Mouse (Mus musculus) embryonic facial prominence, embryonic 11.5 days (tissue): ENCODE data around the gene Ddx51. TPM values are rescaled to one million over a fixed set of nuclear protein-coding genes. Genes with fewer than 3 reads are reported as not detected.

ENCODE experiments used
- ATAC-seq: fragments of 200-750 bp; cut with Nextera tagmentation; replicated peaks from 2 replicates; pipeline ENCODE4 v1.8.0; 2017; ENCODE audit warnings: low read depth; ENCODE audit not compliant: insufficient number of reproducible peaks, low FRiP score, low TSS enrichment
- DNase-seq: peaks from one replicate; pipeline ENCODE4 v3.0.0-alpha.2; 2015; ENCODE audit warnings: low spot score
- H3K27ac ChIP-seq: fragments of 300-500 bp; sonication (generic); replicated peaks from 2 replicates; pipeline ENCODE4 v1.5.1; 2014; ENCODE audit warnings: mild to moderate bottlenecking, low read depth, low read length, control low read depth
- H3K27me3 ChIP-seq: fragments of 300-500 bp; sonication (generic); 2 replicates; pipeline ENCODE4 v1.6.1; 2014; ENCODE audit warnings: mild to moderate bottlenecking, low read length, moderate library complexity, mixed read lengths; ENCODE audit not compliant: control insufficient read depth, insufficient read depth
- H3K36me3 ChIP-seq: fragments of 300-500 bp; sonication (generic); replicated peaks from 2 replicates; pipeline ENCODE4 v1.6.1; 2014; ENCODE audit warnings: low read depth, mild to moderate bottlenecking, low read length, moderate library complexity, mixed read lengths; ENCODE audit not compliant: control insufficient read depth, insufficient read depth
- H3K4me1 ChIP-seq: fragments of 300-500 bp; sonication (generic); 2 replicates; pipeline ENCODE4 v1.6.1; 2014; ENCODE audit warnings: low read length, mixed read lengths; ENCODE audit not compliant: control insufficient read depth, insufficient read depth
- H3K4me2 ChIP-seq: fragments of 300-500 bp; sonication (generic); 2 replicates; pipeline ENCODE4 v1.6.1; 2014; ENCODE audit warnings: low read depth, mild to moderate bottlenecking, control low read depth, low read length, moderate library complexity
- H3K4me3 ChIP-seq: fragments of 300-500 bp; sonication (generic); 2 replicates; pipeline ENCODE4 v1.5.1; 2014; ENCODE audit warnings: low read depth, low read length, control low read depth
- H3K9ac ChIP-seq: fragments of 300-500 bp; sonication (generic); replicated peaks from 2 replicates; pipeline ENCODE4 v1.6.1; 2014; ENCODE audit warnings: mild to moderate bottlenecking, control low read depth, low read length
- H3K9me3 ChIP-seq: fragments of 300-500 bp; sonication (generic); replicated peaks from 2 replicates; pipeline ENCODE4 v1.6.1; 2016; ENCODE audit warnings: mild to moderate bottlenecking, low read length, inconsistent platforms, mixed read lengths; ENCODE audit not compliant: control insufficient read depth
- WGBS: fragments of 180-500 bp; shearing (Covaris S2); extraction: QIAGEN DNeasy Blood & Tissue Kit; methylation state at CpG from one replicate; pipeline ENCODE4 v1.1.7; 2014; 5-methylcytosine and 5-hydroxymethylcytosine counted together
- polyA plus RNA-seq: library from polyadenylated mRNA; unstranded; fragments of >200 nt; fragmentation: Nextera tagmentation; extraction: Ambion mirVana; gene quantifications from 2 replicates; pipeline ENCODE4 v1.2.1, GENCODE M21; 2014

Ddx51 gene
- 39.7 and 42.7 TPM in 2 replicates for polyA plus RNA-seq

DNA sequence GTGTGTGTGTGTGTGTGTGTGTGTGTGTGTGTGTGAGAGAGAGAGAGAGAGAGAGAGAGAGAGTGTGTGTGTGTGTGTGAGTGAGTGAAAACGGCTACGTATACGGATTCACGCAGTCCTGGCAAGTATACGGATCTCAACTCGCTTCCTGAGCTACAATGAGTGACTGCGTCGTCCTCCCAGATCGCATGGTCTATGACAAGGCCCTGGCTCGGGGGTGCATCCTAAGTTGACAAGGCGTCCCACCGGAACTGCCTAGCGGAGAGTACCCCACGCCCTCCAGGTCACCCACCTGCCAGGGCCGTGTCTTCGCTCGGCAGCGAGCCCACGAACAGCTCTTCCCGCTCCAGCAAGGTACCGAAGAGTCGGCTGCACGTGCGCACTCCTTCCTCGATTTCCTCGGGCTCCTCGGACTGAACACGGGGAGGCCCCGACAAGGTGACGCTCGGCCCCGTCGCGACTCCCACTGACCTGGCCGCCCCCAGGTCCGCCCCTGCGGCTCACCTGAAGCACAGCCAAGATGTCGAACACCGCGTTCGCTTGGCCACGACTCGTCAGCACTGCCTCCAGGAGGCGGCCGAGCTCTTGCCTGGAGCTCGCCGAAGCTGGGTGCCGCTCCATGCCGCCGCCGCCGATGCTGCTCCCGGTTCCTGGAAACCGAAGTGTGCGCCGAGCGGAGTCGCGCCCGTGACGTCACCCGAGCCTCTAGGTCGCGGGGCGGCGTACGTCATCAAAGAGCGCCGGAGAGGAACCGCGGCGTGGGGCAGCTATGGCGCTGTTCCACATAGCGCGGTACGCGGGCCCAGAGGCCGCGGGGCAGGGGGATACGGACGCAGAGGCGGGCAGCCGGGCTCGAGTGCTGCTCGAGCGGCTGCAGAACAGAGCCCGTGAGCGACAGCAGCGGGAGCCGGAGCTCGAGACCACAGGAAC, at the start of gene Ddx51, which contains the start of gene Noc4l:
Gene Ddx51, plus strand, starts transcription at position 733 of the 930 bp plus-strand sequence.
Gene Noc4l, minus strand, starts transcription at position 699 of the 930 bp plus-strand sequence.
- Histone ChIP-seq H3K36me3 (peaks cover 12% of the 10 kb centered on the region), H3K27ac (no peak within 1 kb of the TSS), H3K4me1 (no peaks in the 10 kb centered on the region; the same call in 1 of the 2 replicates), H3K27me3 (no peaks in the 10 kb centered on the region), H3K4me2 (peak within 1 kb of the TSS; percentile 88), H3K9ac (peak within 1 kb of the TSS; percentile 87), H3K9me3 (no peaks in the 10 kb centered on the region), H3K4me3 (peak within 1 kb of the TSS; percentile 90)
- under 1% methylated on average over 87 of the region's 91 CpGs for WGBS
- ATAC-seq = peak; percentile 73
- peak; percentile 98 for DNase-seq

DNA sequence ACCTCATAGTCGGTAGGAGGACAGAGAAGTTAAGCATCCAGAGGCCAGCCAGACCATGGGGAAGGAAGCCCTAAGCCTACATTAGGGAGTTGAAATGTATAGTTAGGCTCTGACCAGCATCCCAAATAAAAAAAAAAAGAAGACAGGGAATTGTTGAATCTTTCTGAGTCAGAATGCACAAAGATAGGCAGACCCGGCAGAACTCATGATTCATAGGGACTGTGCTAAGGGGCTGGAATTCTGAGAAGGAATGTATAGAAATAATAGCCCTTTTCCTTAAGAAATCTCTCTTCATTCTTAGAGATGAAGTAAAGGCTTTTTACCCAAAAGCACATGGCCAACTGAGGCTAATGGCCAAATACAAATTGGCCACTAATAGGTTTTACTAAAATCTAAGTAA, 48.9 kb upstream of the Ddx51 start:
- DNase-seq = no peak
- no peaks in the 10 kb centered on the region for H3K4me1 ChIP-seq
- no peak overlapping the region for H3K4me2 ChIP-seq
- H3K36me3 ChIP-seq = no peaks in the 10 kb centered on the region
- H3K27me3 ChIP-seq = no peaks in the 10 kb centered on the region
- no peak for ATAC-seq
- no peaks in the 10 kb centered on the region for H3K9me3 ChIP-seq
- no peak overlapping the region for H3K9ac ChIP-seq
- H3K4me3 ChIP-seq = no peak overlapping the region
- 83% methylated on average over 2 of the region's 2 CpGs for WGBS
- H3K27ac ChIP-seq = no peak overlapping the region

DNA sequence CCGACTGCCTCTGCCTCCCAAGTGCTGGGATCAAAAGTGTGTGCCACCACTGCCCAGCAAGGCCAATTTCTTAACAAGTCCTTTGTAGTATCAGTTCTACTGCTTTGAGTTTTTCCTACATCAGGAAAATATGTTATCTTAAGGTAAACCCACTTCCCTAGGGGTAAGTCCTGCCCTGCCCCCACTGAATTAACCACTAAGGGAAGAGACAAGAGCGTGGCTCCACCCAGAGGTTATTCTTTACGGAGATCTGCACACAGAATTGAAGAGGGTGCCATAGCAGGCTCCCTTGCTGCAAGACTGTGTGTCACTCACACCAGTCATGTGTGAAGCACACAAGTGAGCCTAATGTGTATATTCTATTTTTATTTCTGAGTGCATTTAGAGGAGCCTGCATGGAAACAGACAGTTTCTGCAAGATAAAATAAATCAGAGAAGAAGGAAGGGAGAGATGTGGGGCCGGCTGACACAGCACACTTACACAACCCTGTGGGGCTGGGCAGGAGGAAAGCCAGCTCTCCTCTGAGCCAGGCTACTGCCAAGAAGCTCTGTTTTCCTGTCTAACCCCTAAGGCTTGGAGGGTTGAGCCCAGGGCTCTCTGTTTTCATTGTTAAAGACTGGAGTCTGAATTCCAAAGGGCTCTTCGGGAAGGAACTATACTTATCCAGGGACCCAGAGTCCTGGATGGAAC, 47.6 kb upstream of the Ddx51 start:
- H3K9me3 ChIP-seq = no peaks in the 10 kb centered on the region
- H3K4me2 ChIP-seq = no peak overlapping the region
- H3K4me1 ChIP-seq = no peaks in the 10 kb centered on the region; the same call in 1 of the 2 replicates
- no peak overlapping the region for H3K27ac ChIP-seq
- 60% methylated on average over 5 of the region's 5 CpGs for WGBS
- H3K27me3 ChIP-seq = no peaks in the 10 kb centered on the region
- DNase-seq = no peak
- no peak overlapping the region for H3K9ac ChIP-seq
- H3K36me3 ChIP-seq = no peaks in the 10 kb centered on the region
- no peak for ATAC-seq
- H3K4me3 ChIP-seq = no peak overlapping the region

DNA sequence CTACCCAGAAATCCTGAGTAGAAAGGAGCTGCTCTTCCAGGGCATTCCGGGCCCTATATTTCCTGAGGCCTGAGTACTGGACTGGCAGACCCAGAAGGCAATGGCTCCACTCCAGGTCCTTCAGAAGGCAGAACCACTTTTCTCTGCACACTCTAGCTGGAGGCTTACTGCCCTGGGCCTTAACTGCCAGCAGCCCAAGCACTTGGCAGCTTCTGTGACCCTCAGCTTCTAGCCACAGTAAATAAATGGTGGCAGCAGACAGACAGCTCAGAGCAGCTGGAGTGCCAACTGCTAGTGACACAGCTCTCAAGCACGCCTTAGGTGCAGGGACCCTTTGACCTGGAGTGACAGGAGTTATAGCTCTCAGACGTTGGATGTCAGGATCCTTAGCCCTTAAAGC, 45.5 kb upstream of the Ddx51 start:
- no peak for DNase-seq
- Histone ChIP-seq H3K4me2 (no peak overlapping the region), H3K4me1 (no peaks in the 10 kb centered on the region; the same call in 1 of the 2 replicates), H3K27me3 (no peaks in the 10 kb centered on the region), H3K9ac (no peak overlapping the region), H3K36me3 (no peaks in the 10 kb centered on the region), H3K4me3 (no peak overlapping the region), H3K27ac (no peak overlapping the region), H3K9me3 (no peaks in the 10 kb centered on the region)
- ATAC-seq = no peak
- 39% methylated on average over 3 of the region's 3 CpGs for WGBS

DNA sequence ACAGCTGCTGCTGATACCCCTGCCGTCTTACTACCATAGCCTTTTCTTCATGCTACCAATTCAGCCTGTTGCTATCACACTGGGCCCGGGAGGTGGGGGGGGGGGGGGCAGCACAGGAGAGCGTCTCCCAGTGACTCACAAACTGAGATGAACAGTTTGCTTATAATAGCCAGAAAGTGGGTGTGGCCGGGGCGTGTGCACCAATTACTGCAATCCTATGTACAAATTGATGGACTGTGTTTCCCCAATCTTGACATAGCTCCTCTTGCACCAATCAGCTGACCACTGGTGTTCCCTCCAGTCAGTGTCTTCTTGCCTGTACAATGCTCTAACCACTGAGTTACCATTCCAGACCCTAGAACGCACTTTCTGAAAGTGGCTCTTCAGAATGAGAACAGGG, 44.9 kb upstream of the Ddx51 start:
- WGBS = 69% methylated on average over 6 of the region's 6 CpGs
- H3K4me3 ChIP-seq = no peak overlapping the region
- DNase-seq (no peak), ATAC-seq (no peak)
- no peaks in the 10 kb centered on the region for H3K9me3 ChIP-seq
- H3K27me3 ChIP-seq = no peaks in the 10 kb centered on the region
- H3K4me2 ChIP-seq = no peak overlapping the region
- no peak overlapping the region for H3K9ac ChIP-seq
- no peaks in the 10 kb centered on the region; the same call in 1 of the 2 replicates for H3K4me1 ChIP-seq
- H3K36me3 ChIP-seq = no peaks in the 10 kb centered on the region
- H3K27ac ChIP-seq = no peak overlapping the region

DNA sequence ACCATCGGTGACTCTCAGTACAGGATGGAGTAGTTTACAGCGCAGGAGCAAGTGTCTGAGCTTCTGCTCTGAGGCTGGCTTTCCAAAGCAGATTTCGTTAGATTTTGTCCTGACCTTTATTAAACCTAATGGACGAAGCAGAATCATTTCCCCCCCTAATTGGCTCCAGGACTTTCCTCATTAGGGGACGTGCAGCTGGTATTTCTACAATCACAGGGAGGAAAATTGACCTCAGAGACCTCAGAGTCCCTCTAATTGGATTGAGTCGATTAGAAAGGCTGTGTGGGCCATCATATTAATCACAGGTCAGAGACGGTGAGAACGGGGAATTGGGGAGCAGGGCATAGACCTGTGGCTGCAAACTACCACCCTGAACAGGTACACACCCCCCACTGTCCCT, 44.3 kb upstream of the Ddx51 start:
- no peak for ATAC-seq
- Histone ChIP-seq H3K4me2 (no peak overlapping the region), H3K27ac (no peak overlapping the region), H3K9ac (no peak overlapping the region), H3K4me3 (no peak overlapping the region), H3K36me3 (no peaks in the 10 kb centered on the region), H3K9me3 (no peaks in the 10 kb centered on the region), H3K27me3 (no peaks in the 10 kb centered on the region), H3K4me1 (no peaks in the 10 kb centered on the region; the same call in 1 of the 2 replicates)
- DNase-seq = peak; percentile 11
- 26% methylated on average over 8 of the region's 8 CpGs for WGBS

DNA sequence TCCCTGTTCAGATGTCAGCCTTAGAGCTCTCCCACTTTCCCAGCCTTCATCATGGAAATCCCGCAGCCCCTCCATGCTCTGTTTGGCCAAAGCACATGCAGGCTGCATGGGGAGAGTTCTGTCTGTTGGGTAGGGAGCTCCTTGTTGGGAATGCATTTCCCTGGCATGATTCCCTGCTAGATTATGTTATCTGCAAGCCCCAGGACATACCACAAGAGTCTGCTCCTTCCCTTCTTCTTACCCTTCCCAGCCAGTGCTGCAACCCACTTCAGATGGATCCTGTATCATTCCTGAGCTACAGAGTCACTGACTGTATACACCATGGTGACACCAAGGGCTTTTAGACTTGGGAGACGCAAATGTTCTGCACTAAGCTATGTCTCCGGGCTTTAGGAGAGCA, 43.8 kb upstream of the Ddx51 start:
- 75% methylated on average over 3 of the region's 3 CpGs for WGBS
- DNase-seq = no peak
- no peak for ATAC-seq
- H3K36me3 ChIP-seq = no peaks in the 10 kb centered on the region
- H3K27me3 ChIP-seq = no peaks in the 10 kb centered on the region
- H3K4me2 ChIP-seq = no peak overlapping the region
- no peaks in the 10 kb centered on the region for H3K9me3 ChIP-seq
- no peak overlapping the region for H3K4me3 ChIP-seq
- H3K27ac ChIP-seq = no peak overlapping the region
- no peak overlapping the region for H3K9ac ChIP-seq
- H3K4me1 ChIP-seq = no peaks in the 10 kb centered on the region; the same call in 1 of the 2 replicates

DNA sequence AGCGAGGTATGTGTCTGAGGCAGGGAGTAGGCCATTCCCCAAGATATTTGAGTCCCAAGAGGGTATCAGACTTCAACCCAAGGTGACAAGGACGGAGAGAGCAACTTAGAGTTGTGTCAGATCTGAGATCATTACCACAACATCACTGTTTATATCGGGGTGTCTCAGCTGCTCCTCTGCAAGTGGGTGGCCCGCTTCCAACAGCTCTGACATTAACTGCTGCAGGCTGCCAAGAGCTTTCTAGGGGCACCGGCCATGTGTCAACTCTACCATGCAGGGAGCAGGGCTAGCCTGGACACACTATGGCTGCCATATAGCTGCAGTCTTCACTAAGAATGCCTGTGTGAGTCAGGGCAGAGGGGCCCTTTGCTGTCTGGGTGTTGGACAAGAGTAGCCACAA, 43.4 kb upstream of the Ddx51 start:
- Histone ChIP-seq H3K27ac (no peak overlapping the region), H3K4me3 (no peak overlapping the region), H3K4me2 (no peak overlapping the region), H3K4me1 (no peaks in the 10 kb centered on the region; the same call in 1 of the 2 replicates), H3K9ac (no peak overlapping the region), H3K27me3 (no peaks in the 10 kb centered on the region), H3K36me3 (no peaks in the 10 kb centered on the region), H3K9me3 (no peaks in the 10 kb centered on the region)
- ATAC-seq (no peak), DNase-seq (no peak)
- WGBS = 81% methylated on average over 5 of the region's 5 CpGs
